Comparison of ENCODE assay signal across 8 mouse cellular contexts in genomic region chr9:4376640-4377120, GRCm38 (mm10). TPM values are rescaled to one million over a fixed set of nuclear protein-coding genes. Genes with fewer than 3 reads are reported as not detected.
A peak's percentile ranks its signal among the peaks of the same experiment; 100 is the strongest.
DNase-seq lines count a peak whose midpoint lies in the region; ATAC-seq lines count a peak whose summit lies in the region.

No protein-coding gene starts in this region.

- peaks cover 6% of the 10 kb centered on the region for H3K4me1 ChIP-seq in embryonic facial prominence, embryonic 10.5 days
- peaks cover 4% of the 10 kb centered on the region; the same call in 1 of the 2 replicates for H3K4me1 ChIP-seq in hindbrain, embryonic 16.5 days (ENCODE audit: control insufficient read depth, insufficient read depth, low read depth, low read length)
- peaks cover 23% of the 10 kb centered on the region for H3K4me1 ChIP-seq in megakaryocyte, embryonic 14.5 days

- under 1% methylated on average over 15 of the region's 15 CpGs for WGBS in embryonic facial prominence, embryonic 10.5 days
- WGBS in hindbrain, embryonic 16.5 days, result 0% methylated on average over 15 of the region's 15 CpGs

- H3K4me2 ChIP-seq in hindbrain, embryonic 16.5 days (ENCODE audit: low read length), result peak overlapping the region; percentile 59

- peaks cover 11% of the 10 kb centered on the region for H3K36me3 ChIP-seq in embryonic facial prominence, embryonic 10.5 days (replicated peaks)
- no peaks in the 10 kb centered on the region for H3K36me3 ChIP-seq in hindbrain, embryonic 16.5 days (ENCODE audit: control insufficient read depth, insufficient read depth, low read length)
- H3K36me3 ChIP-seq in megakaryocyte, embryonic 14.5 days (replicated peaks; ENCODE audit: low read length), result peaks cover 9% of the 10 kb centered on the region

- no peaks in the 10 kb centered on the region for H3K27me3 ChIP-seq in embryonic facial prominence, embryonic 10.5 days (replicated peaks; ENCODE audit: low read depth, poor library complexity, severe bottlenecking)
- no peaks in the 10 kb centered on the region for H3K27me3 ChIP-seq in hindbrain, embryonic 16.5 days (replicated peaks; ENCODE audit: control insufficient read depth, insufficient read depth, low read length)
- H3K27me3 ChIP-seq in megakaryocyte, embryonic 14.5 days (replicated peaks), result no peaks in the 10 kb centered on the region

- H3K4me3 ChIP-seq in embryonic facial prominence, embryonic 10.5 days, result peak overlapping the region; percentile 76
- H3K4me3 ChIP-seq in hindbrain, embryonic 16.5 days (ENCODE audit: low read length), result peak overlapping the region; percentile 48
- peak overlapping the region; percentile 97 for H3K4me3 ChIP-seq in megakaryocyte, embryonic 14.5 days (replicated peaks)

- peak overlapping the region; percentile 63 for H3K9ac ChIP-seq in hindbrain, embryonic 16.5 days (ENCODE audit: low read depth, low read length)

- peak; percentile 82 for ATAC-seq in hindbrain, embryonic 16.5 days

- DNase-seq in kidney, postnatal 10 days, result peak; percentile 63
- DNase-seq in kidney, adult 18-20 months, result no peak
- no peak for DNase-seq in embryonic facial prominence, embryonic 10.5 days (ENCODE audit: low spot score)
- no peak for DNase-seq in natural killer cell, adult 2 months (ENCODE audit: low spot score in 2 of 2)
- no peak for DNase-seq in layer of hippocampus, postnatal 25 days (ENCODE audit: extremely low spot score in 1 of 2, low spot score in 1 of 2)
- no peak for DNase-seq in spleen, postnatal 10 days (ENCODE audit: low spot score in 2 of 2)

- H3K27ac ChIP-seq in embryonic facial prominence, embryonic 10.5 days (replicated peaks), result peak overlapping the region; percentile 91
- H3K27ac ChIP-seq in hindbrain, embryonic 16.5 days (ENCODE audit: low read depth, low read length), result no peak overlapping the region

- no peaks in the 10 kb centered on the region for H3K9me3 ChIP-seq in embryonic facial prominence, embryonic 10.5 days
- no peaks in the 10 kb centered on the region for H3K9me3 ChIP-seq in hindbrain, embryonic 16.5 days (ENCODE audit: control insufficient read depth, low read length)
- no peaks in the 10 kb centered on the region for H3K9me3 ChIP-seq in megakaryocyte, embryonic 14.5 days

RNA-seq across cellular contexts. Expression of gene Msantd4, which starts 0.3 kb away (rescaled TPM):
- polyA plus RNA-seq in embryonic facial prominence, embryonic 10.5 days (2016; fragmentation: Nextera tagmentation; extraction: Ambion mirVana), result 54.0 and 56.6 TPM in 2 replicates
- polyA plus RNA-seq in hindbrain, embryonic 16.5 days (2015; fragmentation: Nextera tagmentation; extraction: Ambion mirVana), result 45.4 and 48.4 TPM in 2 replicates
- polyA plus RNA-seq in megakaryocyte, embryonic 14.5 days (2012; ENCODE audit: insufficient read depth, low replicate concordance), result 3.8 TPM in 1 of 2 replicates, not detected in the other
- total RNA-seq in layer of hippocampus, postnatal 25 days (2021), result 10 to 100 TPM; 54.3 to 61.0 TPM
